Mouse (Mus musculus): ENCODE measurements around the gene Esrrg.

Gene Esrrg

DNA sequence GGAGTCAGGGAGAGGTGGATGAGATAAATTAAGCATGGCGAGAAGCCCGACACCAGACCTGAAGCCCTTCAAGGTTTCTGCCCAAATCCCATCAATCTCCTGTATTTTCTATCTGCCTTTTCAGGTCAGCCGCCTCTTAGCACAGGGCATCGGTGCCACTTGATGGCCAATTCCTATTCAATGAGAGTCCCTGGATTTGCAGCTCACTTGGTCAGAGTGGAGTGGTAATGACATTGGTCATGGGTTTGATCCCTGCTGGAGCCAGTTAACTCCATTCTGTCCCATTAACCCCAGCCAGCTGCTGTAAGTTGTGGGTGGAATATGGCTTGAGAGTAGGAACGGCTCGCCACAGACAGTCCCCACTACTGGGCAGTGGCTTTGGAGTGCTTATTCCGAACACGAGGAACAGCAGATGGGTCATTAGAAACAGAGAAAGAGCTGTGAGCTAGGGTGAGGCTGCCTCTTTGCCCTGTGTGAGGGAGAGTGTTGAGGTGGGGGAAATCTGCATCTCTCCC is 101.9 kb downstream of the Esrrg start:
- DNase-seq, result no peak

GRCm38 (mm10) chr1:187721035-187721434 is 112.4 kb downstream of the Esrrg start:
- no peak for DNase-seq

DNA sequence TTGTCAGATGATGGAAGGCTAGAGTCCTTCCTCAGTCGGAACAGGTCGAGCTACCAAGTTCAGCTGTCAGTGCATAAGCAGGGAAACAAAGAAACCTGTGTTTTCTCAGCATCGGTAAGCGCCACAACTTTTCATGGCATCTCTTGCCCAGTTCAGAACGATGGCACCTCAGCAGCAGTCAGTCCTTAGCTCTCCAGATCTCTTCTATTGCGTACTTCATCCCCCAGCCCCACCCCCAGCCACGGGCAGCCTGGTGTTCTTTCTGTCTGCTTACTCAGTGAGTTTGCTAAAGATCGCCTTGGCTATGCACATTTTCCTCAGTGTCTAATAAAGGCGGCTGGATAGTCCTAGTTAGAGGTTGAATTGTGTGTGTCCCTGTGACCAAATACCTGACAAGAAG is 113.4 kb downstream of the Esrrg start:
- DNase-seq, result no peak

DNA sequence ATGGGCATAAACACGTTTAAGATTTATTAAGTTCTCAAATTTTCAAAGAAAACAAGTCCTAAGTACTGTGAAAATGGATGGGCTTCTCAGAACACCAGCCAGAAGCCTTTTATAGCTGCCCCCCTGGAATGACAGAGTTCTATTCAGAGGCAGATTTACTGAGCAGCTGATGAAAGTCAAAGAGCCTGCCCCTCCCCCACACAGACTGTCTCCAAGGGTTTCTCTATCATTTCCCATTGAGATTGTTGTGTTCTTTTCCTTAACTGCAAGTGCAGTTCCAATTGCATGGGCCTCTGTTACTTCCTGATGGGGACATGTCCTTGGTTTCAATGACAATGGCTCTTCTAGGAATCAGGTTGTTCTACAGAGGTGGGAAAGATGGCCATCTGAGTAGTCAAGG is 116.1 kb downstream of the Esrrg start:
- DNase-seq, result no peak

DNA sequence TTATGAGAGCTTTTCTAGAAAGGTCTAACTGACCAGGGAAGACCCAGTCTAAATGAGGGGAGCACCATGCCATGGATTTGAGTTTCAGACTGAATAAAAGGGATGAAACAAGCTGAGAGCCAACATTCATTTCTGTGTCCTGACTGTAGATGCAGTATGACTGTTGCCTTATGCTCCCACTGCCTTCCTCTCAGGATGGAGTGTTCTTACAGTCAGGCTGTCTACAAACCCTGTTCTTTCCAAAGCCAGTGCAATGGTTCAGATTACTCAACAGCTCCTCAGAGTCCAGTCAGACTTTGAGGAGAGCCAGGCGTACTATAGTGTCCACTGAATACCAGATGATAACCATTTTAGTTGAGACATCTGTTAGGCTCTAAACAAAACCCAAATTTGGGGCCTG is 116.8 kb downstream of the Esrrg start:
- DNase-seq, result no peak

- no peak for DNase-seq
Observed at GRCm38 (mm10) chr1:187731171-187731570, 122.6 kb downstream of the Esrrg start.

DNA sequence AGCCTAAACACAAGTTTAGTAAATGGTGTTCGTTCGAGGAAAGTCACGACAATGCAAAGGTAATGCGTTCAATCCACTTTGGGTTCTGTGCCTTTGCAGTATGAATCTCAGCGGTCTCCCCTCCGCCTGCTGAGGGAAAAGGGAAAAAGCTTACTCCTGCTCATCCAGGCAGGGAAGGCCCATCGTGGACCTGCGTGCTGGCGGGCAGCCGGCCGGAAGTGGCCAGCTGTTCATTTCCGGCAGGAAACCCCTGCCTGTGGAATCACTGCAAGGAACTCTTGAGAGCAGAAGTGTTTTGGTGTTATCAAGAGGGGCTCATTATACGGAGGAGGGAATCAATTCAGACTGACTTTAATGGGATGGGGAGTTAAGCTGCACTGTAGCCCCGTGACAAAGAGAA is 127.9 kb downstream of the Esrrg start:
- no peak for DNase-seq

GRCm38 (mm10) chr1:187737296-187737695 is 128.7 kb downstream of the Esrrg start:
- no peak for DNase-seq

DNA sequence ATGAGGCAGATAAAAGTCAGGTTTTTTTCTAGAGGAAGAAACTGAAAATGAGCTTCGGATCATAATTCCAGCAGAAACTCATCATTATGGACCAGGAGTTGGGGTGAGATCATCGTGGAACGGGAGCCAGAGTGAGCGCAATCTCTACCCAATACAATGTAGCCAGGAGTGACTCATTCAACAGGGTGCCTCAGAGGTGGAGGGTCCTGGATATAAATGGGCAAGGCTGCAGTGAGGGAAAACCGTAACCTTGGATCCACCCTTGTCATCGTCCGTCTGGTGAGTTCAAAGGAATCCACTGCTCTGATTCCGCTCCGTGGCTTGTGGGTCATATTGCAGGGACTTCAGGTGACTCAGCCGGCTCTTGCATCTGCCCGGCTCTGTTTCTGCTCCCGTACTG is 131.9 kb downstream of the Esrrg start:
- no peak for DNase-seq

GRCm38 (mm10) chr1:187741306-187741705 is 132.7 kb downstream of the Esrrg start:
- DNase-seq, result no peak

- no peak for DNase-seq
Observed at GRCm38 (mm10) chr1:187742071-187742470, 133.5 kb downstream of the Esrrg start.

DNA sequence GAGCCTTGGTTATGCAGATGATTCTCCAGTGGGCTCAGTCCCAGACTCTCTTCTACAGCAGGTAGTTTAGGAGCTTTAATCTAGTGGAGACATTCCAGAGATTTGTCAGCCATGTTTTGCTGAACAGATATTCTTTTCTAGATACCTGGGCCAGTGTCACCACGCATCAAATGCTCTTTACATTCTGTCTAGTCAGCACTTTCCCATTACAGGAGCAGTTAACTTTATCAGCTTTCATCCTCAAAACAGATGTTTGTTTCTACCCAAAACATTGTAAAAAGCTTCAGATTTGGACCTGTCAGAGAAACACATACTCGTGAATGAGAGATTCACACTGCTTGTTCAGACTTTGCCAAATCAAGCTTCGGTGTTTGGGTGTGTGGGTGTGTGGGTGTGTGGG is 140.7 kb downstream of the Esrrg start:
- no peak for DNase-seq

GRCm38 (mm10) chr1:187749931-187750330 is 141.3 kb downstream of the Esrrg start:
- no peak for DNase-seq

GRCm38 (mm10) chr1:187755528-187755927 is 146.9 kb downstream of the Esrrg start:
- no peak for DNase-seq

- DNase-seq, result no peak
Observed at GRCm38 (mm10) chr1:187757981-187758380, 149.4 kb downstream of the Esrrg start.

DNA sequence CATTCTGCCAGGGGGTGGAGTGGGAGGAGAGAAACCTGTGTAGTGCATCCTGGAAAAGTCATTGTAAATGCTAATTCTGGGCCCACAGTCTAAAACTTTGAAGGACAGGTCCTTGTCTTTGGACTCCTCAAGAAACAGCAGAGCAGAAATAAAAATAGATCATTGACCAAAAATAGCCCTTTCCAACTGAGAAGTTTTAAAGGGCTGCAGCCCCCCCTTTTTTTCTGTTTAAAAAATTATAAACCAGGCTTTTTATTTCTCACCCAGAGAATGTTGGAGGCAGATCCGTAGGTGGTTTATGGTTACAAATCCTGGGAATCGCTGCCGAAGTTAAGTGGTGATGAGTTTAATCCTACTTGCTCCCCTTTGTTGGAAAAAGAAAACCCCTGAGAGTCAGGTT is 150.0 kb downstream of the Esrrg start:
- no peak for DNase-seq

GRCm38 (mm10) chr1:187759536-187759935 is 150.9 kb downstream of the Esrrg start:
- DNase-seq, result no peak

DNA sequence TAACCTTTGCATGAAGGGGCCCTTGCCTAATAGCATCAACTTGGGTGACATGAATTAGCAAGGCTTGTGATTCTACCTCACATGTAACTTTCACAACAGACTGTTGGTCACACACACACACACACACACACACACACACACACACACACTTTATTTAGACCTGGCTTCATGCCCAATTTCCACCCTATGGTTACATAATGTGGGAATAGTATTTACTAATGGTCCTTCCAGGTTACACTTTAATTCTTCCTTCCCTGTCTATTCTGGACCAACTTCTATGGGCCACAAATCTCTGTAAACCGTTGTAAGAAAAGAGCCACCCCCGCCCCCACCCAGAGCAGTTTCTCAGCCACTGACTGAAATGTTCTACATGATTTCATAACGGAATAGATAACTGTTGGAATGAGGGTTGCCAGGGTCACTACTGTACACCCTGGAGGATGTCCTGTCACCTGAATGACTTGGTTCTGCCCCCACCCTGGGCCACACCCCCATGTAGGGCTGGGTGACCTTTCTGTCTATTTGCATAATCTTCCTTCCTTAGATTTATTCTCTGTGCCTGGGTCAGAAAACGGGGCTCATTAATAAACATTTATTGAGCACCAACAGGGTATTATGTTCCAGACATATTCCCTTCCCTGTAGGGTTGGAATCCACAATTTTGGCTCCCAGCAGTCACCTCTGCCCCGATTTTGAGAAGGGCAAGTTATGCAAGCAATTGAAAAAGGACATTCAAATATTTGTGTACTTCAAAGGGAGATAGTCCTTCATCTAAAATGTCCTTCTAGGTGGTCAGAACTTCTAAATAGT is 154.3 kb downstream of the Esrrg start:
- no peak for DNase-seq

DNA sequence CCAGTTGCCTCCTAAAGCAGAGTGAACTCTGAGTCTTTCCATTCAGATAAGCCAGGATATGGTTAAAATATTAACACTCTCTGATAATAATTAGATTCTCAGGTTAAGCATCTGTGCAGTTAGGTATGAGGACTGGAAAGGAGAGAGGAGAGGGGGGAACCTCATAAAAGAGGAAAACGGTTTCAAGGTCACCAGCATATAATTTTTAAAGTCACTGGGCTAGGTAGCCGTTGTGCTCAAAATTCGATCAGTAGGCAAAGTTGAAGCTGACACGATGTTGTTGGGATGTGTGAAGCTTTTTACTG is 154.8 kb downstream of the Esrrg start:
- DNase-seq, result no peak

DNA sequence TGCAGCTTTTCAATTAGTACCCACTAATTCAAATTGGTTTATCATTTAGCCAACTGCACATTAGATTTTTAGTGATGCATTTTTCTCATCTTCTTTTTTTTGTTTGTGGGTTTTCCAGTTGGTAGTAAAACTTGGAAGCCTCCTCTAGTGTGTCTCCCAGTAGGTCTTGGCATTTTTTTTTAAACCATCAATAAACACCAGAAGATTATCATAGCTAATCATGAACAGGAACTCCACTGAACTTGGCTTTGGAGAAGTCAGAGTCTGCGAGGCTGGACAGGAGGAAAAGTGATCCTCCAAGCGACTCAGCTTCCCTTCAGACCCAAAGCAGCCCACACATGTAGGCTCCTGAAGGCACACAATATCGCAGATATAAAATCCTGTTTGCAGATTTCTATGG is 155.2 kb downstream of the Esrrg start:
- DNase-seq, result no peak

DNA sequence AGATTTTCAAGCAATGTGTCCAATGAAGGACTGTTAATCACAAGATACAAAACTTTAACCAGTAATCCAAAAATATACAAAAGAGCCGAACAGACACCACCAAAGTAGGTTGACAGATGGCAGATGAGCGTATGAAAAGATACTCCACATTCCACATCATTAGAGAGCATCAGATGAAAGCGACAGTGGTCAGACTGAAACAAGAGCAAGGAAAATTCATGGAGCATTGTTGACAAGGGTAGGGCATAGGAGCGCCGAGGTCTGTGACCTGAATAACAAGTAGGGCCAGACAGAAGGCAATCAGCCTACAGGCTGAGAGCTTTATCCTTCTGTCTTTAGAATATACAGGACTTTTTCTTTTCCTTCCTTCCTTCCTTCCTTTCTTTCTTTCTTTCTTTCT is 157.0 kb downstream of the Esrrg start:
- no peak for DNase-seq

DNA sequence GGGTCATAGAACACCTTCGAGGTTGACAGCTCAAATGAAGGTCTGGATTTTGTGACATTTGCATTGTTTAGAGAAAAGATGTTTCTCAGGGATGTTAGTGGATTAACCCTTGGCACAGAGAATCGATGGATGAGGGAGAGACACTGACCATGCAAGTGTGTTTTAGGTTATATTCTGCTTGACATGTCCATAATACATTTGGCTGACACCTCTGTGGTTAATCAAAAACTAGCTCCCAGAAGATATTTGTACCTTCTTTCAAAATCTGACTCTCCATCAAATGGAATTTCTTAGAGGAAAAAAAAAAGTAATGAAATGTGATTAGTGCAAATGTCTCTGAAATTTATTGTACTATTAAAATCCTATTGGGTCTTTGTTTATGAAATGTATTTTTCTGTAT is 158.8 kb downstream of the Esrrg start:
- DNase-seq, result no peak

- no peak for DNase-seq
Observed at GRCm38 (mm10) chr1:187770234-187770633, 161.6 kb downstream of the Esrrg start.

- no peak for DNase-seq
Observed at GRCm38 (mm10) chr1:187771067-187771466, 162.5 kb downstream of the Esrrg start.

DNA sequence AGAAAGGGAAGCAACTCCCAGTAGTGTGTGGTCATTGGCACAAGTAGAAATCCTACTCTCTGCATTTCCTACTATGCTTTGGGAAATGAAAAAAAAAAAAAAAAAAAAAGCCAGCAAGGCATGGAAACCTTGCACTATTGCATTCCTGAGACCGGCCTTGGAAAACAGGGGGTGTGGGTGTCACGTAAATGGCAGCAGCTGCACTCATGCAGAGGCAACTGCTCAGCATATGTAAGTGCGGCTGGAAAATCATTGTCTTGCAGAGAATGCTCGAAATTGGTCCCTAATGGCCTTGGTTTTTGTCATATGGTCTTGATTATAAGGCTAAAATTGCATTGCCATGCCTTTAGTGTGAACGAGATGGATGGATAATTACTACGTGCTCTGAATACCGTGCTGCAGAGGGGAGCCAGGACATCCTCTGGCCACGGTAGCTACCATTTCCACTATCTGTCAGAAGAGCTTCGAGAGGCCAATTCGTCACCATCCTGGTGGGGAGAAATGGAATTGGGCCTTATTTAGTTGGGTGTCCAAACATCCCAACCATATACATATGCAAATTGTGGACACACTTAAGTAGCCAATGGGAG is 171.1 kb downstream of the Esrrg start:
- no peak for DNase-seq

Measured in right cerebral cortex, postnatal 25 days (tissue).